Mouse (Mus musculus) thymus, postnatal 10 days (tissue): Measurements from ENCODE around the gene Ppox.

ENCODE experiments used
- DNase-seq, 2 experiments: peaks; one replicate each; pipeline ENCODE4 v3.0.0; 2021; ENCODE audit warnings: low spot score in 2 of 2

The Ppox gene

DNA sequence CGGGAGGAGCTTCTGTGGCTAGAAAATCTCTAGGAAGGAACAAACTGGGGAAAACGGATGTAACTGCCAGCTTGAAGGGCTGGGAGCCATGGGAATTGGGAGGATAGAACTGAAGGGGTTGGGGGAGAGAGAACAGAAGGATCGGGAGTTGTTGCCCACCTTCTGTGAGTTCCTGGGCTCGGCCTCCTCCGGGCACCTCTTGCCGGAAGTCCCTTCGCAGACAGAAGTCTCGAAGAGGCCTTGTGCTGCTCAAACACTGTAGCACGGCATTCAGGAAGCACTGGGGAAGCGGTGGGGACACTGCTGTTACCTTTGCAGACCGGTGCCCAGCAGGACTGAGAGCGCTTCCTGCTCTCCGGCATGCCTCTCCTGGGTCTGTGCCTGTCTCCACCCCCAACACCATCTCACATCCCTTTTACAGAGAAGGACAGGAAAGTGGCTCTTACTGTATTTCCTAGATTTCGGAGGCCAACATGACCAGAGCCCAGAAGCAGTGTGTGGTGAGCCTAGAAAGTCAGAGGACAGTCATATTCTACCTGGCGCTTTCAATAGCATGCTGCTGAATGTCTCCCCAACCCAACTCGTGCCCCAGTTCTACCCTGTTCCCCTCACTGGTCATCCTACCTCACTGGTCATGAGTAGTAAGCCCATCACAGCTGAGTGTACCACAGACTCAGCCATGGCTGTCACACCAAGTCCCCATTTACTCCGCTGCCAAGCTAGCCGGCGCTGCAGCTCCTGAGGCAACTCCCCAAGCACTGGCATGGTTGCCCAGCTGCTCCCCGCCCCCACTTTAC, 4.3 kb upstream of the Ppox start:
- DNase-seq = no peak

DNA sequence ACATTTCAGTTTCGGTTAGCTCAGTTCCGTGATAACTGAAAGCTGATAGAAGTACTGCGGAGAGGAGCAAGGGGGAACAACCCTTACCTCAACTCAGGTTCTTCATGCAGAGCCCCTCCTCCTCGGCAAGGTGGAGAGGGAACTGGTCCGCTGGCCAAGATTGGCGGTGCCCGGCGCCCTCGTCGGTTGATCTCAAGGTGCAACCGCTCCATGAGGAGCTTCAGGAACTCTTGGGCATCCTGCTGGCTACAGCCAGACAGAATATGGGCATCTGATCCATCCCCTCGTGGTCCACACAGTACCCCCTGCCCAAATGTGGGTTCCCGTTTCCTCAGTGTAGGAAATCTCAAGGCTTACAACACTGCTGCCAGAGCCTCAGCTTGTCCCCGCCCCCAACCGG, 3.5 kb upstream of the Ppox start:
- DNase-seq = no peak

DNA sequence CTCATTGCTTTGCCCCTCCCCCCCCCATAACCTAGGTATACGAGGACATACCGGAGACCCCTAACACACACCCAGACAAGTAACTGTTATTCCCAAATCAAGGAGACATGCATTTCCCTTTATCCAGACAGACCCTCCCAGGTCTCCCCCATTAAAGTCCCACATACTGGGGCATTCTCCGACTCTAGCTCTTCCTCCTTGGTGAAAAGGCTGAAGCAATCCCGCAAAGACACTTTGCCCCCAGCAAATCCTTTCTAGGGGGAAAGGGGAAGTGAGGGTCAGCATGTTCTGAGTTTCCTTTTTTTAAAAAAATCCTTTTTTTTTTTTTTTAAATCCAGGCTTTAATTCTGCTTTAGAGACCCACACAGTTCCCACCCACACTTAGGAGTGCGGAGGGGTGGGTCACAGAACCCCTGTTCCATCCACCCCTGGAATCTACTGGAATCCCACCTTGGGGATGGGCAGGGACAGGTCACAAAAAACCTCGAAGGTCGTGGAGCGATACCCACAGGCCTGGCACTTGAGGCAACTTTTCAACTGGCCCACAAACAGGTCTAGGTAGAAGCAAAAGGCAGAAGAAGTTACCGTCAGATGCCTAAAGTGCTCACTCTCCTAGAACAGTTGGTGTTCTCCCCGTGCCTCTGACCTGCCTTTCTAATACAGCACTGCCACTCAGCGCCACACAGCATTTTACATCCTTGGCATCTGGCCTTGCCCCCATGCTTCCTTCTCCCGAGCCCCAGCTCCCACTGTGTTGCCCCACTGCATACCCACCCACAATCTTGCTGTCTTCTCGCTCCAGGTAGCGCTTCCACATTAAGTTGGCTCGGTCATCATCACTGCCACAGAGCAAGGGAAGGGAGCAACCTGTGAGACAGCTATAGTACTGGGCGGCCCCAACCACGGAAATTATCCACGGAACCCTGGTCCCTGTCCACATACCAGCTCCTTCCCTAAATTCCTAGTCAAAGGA, 2.5 kb upstream of the Ppox start:
- no peak for DNase-seq

DNA sequence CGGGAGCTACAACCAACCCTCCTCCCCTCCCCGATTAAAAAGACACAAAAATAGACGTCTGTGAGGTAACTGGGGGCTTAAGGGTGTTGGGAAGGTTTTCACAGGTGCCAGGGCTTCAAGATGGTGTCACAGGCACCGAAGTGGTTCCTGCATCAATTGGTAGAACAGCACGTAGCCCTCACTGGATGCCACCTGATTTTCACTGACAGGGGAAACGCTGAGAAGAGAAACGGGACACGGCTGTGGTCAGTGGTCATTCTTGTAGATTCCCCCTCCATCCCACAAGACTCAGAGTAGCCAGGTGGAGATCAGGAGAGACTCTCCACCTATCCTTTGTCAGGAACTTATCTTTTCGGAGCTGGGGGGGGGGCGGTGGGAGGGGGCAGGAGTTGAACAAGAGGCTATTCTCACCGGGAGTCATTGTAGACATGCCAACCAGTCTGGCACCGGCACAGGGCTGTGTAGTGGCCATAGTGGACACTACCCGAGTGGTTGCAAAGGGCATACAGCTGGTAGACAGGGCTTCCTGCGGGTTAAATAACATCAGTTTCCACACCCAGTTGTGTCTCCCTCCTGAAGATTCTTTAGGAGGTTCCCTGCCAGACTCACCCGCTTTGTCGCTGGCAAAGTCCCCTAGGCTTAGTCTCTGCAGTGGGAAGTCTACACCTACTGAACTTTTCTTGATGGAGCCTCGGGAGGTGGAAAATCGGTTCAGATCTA, 1.3 kb upstream of the Ppox start:
- no peak for DNase-seq

DNA sequence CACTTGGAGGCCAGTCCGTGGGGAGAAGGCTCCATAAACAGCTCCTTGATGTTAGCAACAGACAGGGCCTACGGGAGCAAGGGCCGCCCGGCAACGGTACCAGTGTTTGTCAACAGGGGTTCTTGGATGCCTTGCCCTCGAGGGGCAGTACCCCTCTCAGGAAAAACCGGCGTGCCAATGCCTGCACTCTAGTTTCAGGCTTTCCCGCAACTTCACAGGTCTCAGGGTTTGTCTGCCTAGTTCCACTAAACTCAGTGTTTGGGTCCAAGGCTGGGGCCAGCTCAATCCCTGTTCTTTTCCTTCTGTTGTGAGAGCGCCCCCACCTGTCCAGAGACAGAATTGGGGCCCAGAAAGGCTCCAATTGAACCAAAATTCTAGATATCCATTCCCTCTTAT, 540 bp upstream of the Ppox start:
- DNase-seq = peak; percentile 66 to 81

DNA sequence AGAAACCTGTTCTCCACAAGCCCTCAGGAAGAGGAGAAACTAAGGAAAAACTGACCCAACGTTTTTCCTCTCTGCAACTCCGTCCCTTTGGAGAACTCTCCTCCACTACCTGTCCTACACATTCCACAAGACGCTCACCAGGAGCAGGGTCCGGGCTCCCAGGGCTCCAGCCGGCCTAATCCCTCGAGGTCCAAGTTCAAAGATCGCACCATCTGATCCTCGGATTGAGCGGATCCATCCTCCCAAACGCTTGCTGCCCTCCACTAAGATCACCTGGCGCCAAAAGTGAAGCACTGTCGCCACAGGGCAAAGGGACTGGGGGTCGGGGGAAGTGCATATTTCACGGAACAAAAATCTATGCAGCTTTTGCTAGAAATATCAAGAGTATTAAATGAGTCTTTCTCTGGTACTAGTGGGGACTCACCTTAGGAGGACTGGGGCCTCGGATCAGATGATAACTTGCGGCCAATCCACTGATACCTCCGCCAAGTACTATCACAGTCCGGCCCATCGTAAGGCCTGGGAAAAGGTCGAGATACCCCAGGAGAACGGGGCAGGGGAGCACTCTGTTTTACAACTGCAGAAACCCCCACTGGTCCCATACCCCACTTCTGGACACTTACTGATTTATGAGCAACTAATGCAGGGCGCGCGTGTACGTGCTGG, 603 bp downstream of the Ppox start:
- no peak for DNase-seq

DNA sequence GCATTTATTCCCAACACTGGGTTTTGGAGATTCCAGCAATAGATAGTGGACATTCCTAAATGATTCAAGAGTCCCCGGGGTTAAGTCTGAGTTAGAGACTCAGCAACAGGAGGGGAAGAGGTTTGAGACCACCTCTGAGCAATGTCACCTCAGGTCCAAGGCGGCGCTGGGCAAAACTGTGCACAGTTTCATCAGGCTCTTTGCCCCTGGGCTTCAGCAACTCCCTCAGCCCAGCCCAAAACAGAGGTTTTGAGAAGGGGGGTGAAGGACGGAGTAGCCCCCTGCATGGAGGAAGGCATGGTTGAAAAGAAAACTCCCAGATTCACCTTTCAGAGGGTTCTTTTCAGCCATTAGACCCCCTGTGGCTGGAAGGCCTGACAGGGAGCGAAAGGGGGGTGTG, 1.3 kb downstream of the Ppox start:
- no peak for DNase-seq

DNA sequence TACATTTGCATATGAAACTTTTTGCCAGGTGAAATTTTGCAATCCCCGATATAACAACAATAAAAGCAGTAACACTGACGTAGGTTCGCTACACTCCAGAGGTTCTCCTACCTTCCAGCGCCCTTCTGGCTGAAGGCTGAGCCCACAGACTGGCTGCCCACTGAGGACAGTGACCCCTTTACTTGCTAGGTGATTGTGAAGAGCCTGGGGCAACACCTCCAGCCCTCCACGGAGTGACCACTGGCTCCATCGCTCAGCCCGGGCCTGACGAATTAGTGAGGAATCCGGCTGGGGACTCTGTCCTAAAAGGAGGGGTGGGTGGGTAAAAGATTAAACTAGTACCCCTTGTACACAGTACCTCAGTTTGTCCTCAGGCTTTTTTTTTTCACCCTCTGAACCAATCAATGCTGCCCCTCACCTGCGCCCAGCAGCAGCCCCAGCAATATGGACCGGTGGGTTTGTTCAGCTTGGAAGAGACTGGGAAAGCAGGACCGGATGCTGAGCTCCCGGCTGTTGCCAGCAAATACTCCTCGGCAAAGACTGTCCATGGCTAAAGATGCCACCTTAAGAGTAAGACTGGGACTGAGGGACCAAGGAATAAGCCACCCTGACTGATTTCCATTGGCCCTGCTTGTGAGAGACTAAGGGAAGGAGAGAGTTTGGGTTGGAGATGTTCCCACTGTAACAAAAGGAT, 1.8 kb downstream of the Ppox start:
- no peak for DNase-seq

DNA sequence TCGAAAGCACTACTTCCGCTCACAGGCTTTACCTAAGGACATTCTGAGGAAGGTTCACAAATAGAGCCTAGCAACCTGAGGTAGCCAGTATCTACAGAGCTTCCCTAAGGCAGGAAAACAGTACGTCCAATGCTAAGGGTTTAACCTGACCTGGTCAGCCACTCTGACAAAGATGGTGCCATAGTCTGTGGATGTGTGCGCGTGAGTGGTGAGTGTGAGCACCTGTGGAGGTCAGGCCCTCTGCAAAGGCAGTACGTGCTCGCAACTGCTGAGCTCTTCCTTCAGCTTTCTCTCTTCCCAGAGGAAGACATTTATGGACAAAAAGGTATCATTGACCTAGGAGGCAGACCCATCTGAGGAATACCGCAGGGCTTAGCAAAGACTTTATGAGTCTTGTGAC, 2.5 kb downstream of the Ppox start:
- no peak for DNase-seq

DNA sequence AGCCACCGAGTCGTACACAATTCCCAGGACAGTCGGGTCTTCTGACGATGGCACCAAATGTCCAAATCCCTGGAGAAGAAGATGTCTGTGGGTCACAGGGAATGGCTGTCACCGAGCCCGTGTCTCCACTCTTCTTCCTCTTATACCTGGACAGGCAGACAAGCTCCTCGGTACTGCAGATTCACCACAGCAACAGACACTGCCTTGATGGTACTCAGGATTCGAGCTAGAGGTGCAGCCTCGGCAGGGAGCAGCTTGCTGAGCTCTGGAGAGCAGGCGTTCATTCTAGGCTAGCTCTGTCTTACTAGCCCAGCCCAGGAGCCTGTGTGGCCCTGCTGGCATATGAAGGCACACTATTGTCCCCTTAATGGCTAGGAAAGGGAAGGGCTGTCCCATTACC, 3.2 kb downstream of the Ppox start:
- DNase-seq = no peak

DNA sequence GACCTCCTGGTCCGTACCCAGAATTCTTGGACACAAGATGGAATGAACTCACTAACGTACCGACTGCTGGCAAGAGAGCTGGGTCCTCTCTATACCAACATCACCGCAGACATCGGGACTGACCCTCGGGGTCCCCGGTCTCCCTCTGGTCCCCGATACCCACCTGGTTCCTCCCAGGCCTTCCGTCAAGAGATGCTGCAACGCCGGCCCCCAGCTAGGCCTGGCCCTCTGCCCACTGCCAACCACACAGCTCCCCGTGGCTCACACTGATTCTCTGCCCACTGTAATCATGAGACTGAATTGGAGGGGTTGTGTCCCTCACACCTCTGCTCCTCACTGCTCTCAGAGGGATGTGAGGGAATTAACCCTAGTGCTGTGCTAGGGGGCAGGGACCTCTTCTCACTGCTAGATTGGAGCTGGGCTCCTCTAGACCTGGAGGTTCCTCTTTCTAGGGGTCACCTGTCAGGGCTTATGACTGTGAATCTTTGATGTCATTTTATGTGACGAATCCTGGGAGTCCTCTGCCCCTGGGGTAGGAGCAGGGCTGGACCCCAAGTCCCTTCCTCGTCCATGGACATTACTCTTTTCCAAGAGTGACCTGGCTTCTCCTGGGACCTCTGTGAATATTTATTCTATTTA, 4.8 kb downstream of the Ppox start:
- no peak for DNase-seq

DNA sequence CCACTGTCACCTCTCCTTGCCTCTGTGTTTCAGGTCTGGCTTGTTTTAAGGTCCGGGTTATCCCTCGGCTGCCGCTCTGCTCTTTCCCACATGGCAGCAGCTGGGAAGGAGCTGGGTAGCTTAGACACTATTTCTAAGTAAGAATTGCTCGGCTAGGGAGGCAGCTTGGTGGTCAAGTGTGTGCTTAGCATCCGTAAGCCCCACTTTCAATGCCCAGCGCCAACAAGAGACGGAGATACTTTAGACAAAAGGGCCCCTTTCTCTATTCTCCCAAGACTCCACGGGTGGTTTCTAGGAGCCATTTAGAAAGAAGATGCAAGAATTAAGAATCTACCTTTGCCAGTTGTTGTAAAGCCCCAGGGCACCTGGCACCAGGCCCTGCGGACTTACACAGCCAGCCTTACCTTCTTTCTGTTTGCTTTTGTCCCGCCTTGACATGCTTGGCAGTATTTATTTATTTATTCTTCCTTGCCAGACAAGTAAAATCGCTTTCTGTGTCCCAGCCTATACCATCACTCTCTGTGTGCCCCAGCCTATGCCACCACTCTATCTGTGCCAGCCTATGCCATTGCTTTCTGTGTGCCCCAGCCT, 5.7 kb downstream of the Ppox start:
- DNase-seq = no peak

DNA sequence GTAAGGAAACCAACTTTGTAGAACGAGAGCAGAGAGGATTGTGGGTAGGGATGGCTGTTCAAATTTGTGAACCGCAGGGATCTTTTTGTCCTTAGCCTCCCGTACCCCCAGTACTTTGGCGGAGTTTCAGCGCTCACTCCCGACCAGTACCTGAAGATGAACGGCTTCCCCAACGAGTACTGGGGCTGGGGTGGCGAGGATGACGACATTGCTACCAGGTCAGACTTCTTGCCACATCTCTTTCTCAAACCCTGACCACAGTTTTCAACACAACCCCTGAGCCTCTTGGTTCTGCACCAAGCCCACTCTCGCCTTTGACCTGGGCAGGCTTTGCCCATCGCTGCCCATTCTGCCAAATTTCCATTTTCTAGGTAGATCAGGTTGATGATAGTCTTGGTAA, 6.8 kb downstream of the Ppox start:
- DNase-seq = no peak

DNA sequence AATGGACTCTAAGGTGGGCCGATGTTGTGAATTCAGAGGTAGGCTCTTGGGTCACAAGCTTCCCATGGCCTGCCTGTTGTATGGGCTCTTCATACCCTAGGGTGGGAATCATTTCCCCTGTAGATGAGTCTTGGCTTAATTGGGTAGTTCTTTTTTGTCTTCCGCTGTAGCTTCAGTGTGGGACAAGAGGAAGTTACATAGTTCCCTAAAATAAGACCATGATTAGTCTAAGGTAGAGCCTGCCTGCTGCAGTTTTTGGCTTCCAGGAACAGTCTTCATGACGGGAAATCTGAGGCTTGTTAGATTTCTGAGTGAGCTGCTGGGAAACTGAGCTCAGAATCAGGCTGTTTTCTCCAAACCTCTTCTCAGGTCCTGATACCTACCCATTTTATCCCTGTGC, 8.9 kb downstream of the Ppox start:
- no peak for DNase-seq

DNA sequence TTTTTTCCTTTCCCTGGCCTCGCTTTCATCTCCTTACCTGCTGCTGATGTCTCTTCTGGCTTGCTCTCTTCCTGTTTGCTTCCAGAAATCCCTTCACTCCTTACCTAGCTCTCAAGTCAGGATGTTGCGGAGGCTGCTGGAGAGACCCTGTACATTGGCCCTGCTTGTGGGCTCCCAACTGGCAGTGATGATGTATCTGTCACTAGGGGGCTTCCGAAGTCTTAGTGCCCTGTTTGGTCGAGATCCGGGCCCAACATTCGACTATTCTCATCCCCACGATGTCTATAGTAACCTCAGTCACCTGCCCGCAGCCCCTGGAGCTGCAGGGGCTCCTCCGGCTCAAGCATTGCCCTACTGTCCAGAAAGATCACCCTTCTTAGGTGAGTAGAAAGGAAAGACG, 9.4 kb downstream of the Ppox start:
- no peak for DNase-seq

DNA sequence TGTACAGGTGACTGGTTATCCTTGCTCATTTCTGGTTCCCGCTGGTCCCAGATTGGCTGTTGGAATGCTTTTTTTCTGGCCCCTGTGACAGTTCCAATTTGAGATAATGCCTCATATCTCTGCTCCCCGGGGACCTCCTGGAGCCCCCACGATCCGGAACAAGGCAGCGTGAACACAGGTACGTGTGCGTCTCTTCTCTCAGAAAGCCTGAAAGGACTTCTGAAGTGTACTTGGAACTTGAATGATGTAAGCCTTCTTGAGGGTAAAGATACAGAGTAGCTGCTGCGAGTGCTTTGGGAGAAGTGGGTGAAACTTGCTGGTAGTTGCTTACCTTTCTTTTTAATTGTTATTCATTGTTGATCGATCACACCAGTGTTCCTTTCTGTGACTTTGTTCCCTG, 9.8 kb downstream of the Ppox start:
- no peak for DNase-seq

DNA sequence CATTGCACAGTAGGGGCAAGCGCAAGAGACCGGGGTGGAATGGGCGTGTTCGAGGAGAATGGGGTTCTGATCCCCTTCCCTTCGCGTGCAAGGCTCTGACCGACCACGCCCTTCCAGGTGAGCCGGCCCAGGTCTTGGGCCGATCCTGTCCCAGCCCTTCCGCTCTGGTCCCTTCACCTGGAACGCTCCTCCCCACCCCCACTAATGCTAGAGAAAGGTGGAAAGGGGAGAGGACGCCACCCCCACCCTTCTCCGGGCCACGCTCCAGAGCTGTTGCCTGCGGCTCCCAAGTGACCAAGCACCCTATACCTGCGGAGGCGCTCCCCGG, 10.4 kb downstream of the Ppox start:
- DNase-seq = peak; percentile 35 to 60

DNA sequence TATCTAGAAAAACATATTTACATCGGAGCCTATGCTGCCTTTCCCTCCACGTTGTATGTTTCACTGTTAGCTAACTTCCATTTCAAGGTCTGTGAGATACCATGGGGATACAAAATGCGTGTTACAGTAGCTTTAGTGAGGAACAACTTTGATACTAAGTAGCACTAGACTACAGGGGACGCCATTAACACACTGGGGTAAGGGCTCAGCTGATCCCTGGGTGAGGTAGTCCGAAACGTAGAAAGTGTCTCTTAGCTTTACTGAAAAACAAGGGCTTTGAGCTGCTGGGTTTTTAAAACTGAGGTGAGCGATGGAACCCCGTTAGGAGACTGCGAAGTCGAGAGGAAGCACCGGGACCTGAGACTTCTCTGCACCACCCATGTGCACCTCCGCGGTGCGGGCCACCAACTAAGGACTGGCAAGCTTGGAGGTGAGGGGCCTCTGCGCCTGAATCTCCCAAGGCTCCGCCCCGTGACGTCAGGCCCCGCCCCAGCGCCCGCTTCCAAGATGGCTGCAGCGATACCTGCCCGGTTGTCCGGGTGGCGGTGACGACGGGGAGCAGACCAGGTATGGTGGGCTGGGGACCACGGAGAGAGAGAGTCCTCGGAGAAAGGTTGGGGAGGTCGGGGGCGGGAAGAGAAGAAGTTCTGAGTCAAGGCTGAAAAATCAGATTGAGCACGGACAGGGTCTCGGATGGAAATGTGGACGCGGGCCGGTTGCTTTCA, 11.0 kb downstream of the Ppox start, which contains the start of gene B4galt3:
Gene B4galt3 (plus strand): TSS at position 481 of the 725 bp plus-strand sequence.
- peak; percentile 96 to 99 for DNase-seq

DNA sequence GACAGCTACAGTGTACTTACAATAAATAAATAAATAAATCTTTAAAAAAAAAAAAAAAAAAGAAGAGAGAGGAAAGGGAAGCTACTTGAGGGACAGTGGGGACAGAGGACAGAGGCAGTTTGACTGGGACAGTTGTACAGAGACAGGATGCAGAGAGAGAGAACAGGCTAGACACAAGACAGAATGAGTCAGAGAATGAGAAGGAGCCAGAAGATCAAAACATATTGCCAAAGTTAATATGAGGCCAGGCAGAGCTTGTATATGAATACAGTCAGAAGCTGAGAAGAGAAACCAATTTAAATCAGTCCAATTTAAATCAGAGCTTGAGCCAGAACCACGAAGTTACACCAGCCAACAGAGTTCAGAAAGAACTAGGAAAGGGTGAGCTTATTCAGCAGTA, 12.6 kb downstream of the Ppox start:
- DNase-seq = no peak
